Mouse (Mus musculus): Measurements from ENCODE around the gene Cdh1.
A peak's percentile ranks its signal among the peaks of the same experiment; 100 is the strongest.
"Not testable (repeated sequence)": the region's sequence is repeated elsewhere in the genome, so short reads cannot be mapped to it uniquely, and the experiment has no call there.

Cdh1 gene

GRCm38 (mm10) chr8:106592458-106592857 lies 10.7 kb upstream of the Cdh1 start:
- no peak for DNase-seq (ENCODE audit: low spot score)

- DNase-seq (ENCODE audit: low spot score) = not testable (repeated sequence)
Measured at GRCm38 (mm10) chr8:106595623-106596022, 7.5 kb upstream of the Cdh1 start.

GRCm38 (mm10) chr8:106597067-106597466 lies 6.1 kb upstream of the Cdh1 start:
- DNase-seq (ENCODE audit: low spot score) = no peak

- DNase-seq (ENCODE audit: low spot score) = no peak
Measured at GRCm38 (mm10) chr8:106599265-106599979, 3.7 kb upstream of the Cdh1 start.

GRCm38 (mm10) chr8:106603933-106604332 lies 782 bp downstream of the Cdh1 start:
- no peak for DNase-seq (ENCODE audit: low spot score)

GRCm38 (mm10) chr8:106605657-106606056 lies 2.5 kb downstream of the Cdh1 start:
- DNase-seq (ENCODE audit: low spot score) = no peak

- DNase-seq (ENCODE audit: low spot score) = no peak
Measured at GRCm38 (mm10) chr8:106606121-106606520, 3.0 kb downstream of the Cdh1 start.

- no peak for DNase-seq (ENCODE audit: low spot score)
Measured at GRCm38 (mm10) chr8:106606601-106607145, 3.5 kb downstream of the Cdh1 start.

- not testable (repeated sequence) for DNase-seq (ENCODE audit: low spot score)
Measured at GRCm38 (mm10) chr8:106607783-106608182, 4.6 kb downstream of the Cdh1 start.

- no peak for DNase-seq (ENCODE audit: low spot score)
Measured at GRCm38 (mm10) chr8:106608425-106608824, 5.3 kb downstream of the Cdh1 start.

GRCm38 (mm10) chr8:106609076-106609903 lies 6.1 kb downstream of the Cdh1 start:
- DNase-seq (ENCODE audit: low spot score) = no peak

GRCm38 (mm10) chr8:106610958-106611640 lies 7.9 kb downstream of the Cdh1 start:
- peak; percentile 54 for DNase-seq (ENCODE audit: low spot score)

- DNase-seq (ENCODE audit: low spot score) = peak; percentile 20
Measured at GRCm38 (mm10) chr8:106612047-106612446, 8.9 kb downstream of the Cdh1 start.

GRCm38 (mm10) chr8:106614704-106615103 lies 11.6 kb downstream of the Cdh1 start:
- DNase-seq (ENCODE audit: low spot score) = no peak

- DNase-seq (ENCODE audit: low spot score) = no peak
Measured at GRCm38 (mm10) chr8:106615661-106616299, 12.6 kb downstream of the Cdh1 start.

- DNase-seq (ENCODE audit: low spot score) = no peak
Measured at GRCm38 (mm10) chr8:106616679-106617078, 13.5 kb downstream of the Cdh1 start.

GRCm38 (mm10) chr8:106617196-106617595 lies 14.0 kb downstream of the Cdh1 start:
- DNase-seq (ENCODE audit: low spot score) = no peak

GRCm38 (mm10) chr8:106617865-106618264 lies 14.7 kb downstream of the Cdh1 start:
- no peak for DNase-seq (ENCODE audit: low spot score)

GRCm38 (mm10) chr8:106618324-106618723 lies 15.2 kb downstream of the Cdh1 start:
- DNase-seq (ENCODE audit: low spot score) = no peak

- peak; percentile 49 for DNase-seq (ENCODE audit: low spot score)
Measured at GRCm38 (mm10) chr8:106619549-106620245, 16.5 kb downstream of the Cdh1 start.

GRCm38 (mm10) chr8:106620488-106620887 lies 17.3 kb downstream of the Cdh1 start:
- no peak for DNase-seq (ENCODE audit: low spot score)
